Mouse (Mus musculus) neural tube, embryonic 11.5 days (tissue): Measurements from ENCODE around the gene Pygb. TPM values are rescaled to one million over a fixed set of nuclear protein-coding genes. Genes with fewer than 3 reads are reported as not detected.
A peak's percentile ranks its signal among the peaks of the same experiment; 100 is the strongest.

Source experiments
- ATAC-seq: fragments of 200-750 bp; cut with Nextera tagmentation; 2 replicates; pipeline ENCODE4 v1.8.0; 2017; ENCODE audit warnings: moderate number of reproducible peaks, mild to moderate bottlenecking, moderate TSS enrichment, moderate library complexity; ENCODE audit not compliant: insufficient read depth, low FRiP score, low TSS enrichment
- DNase-seq: peaks from one replicate; pipeline ENCODE4 v3.0.0-alpha.2; 2015; ENCODE audit warnings: low spot score
- H3K27ac ChIP-seq: fragments of 300-500 bp; sonication (generic); 2 replicates; pipeline ENCODE4 v1.5.1; 2014; ENCODE audit warnings: low read depth, mild to moderate bottlenecking, low read length
- H3K27me3 ChIP-seq: fragments of 300-500 bp; sonication (generic); 2 replicates; pipeline ENCODE4 v1.6.1; 2014; ENCODE audit warnings: mild to moderate bottlenecking, low read length, mixed read lengths; ENCODE audit not compliant: control insufficient read depth, insufficient read depth
- H3K36me3 ChIP-seq: fragments of 300-500 bp; sonication (generic); 2 replicates; pipeline ENCODE4 v1.6.1; 2014; ENCODE audit warnings: mild to moderate bottlenecking, low read length, moderate library complexity, mixed read lengths; ENCODE audit not compliant: control insufficient read depth, insufficient read depth
- H3K4me1 ChIP-seq: fragments of 300-500 bp; sonication (generic); 2 replicates; pipeline ENCODE4 v1.6.1; 2014; ENCODE audit warnings: low read length, mixed read lengths; ENCODE audit not compliant: control insufficient read depth, insufficient read depth
- H3K4me2 ChIP-seq: fragments of 300-500 bp; sonication (generic); 2 replicates; pipeline ENCODE4 v1.6.1; 2014; ENCODE audit warnings: low read depth, mild to moderate bottlenecking, moderate library complexity
- H3K4me3 ChIP-seq: fragments of 300-500 bp; sonication (generic); 2 replicates; pipeline ENCODE4 v1.5.1; 2014; ENCODE audit warnings: low read depth, low read length
- H3K9ac ChIP-seq: fragments of 300-500 bp; sonication (generic); 2 replicates; pipeline ENCODE4 v1.6.1; 2014; ENCODE audit warnings: mild to moderate bottlenecking, low read length
- H3K9me3 ChIP-seq: fragments of 300-500 bp; sonication (generic); 2 replicates; pipeline ENCODE4 v1.6.1; 2016; ENCODE audit warnings: low read length; ENCODE audit not compliant: control insufficient read depth
- WGBS: fragments of 180-500 bp; shearing (Covaris S2); extraction: QIAGEN DNeasy Blood & Tissue Kit; methylation state at CpG from one replicate; pipeline ENCODE4 v1.1.7; 2014; 5-methylcytosine and 5-hydroxymethylcytosine counted together
- polyA plus RNA-seq: library from polyadenylated mRNA; unstranded; fragments of >200 nt; fragmentation: Nextera tagmentation; extraction: Ambion mirVana; gene quantifications from 2 replicates; pipeline ENCODE4 v1.2.1, GENCODE M21; 2014

The Pygb gene
- polyA plus RNA-seq, 1 experiment from 2014 or later = 52.8 TPM

GRCm38 (mm10) chr2:150750129-150750979, 36.2 kb upstream of the Pygb start:
- DNase-seq (no peak), ATAC-seq (no peak)
- H3K9ac ChIP-seq = no peak overlapping the region
- no peak overlapping the region for H3K4me3 ChIP-seq
- 0 out of 2 replicates have a peak, but pooled peaks cover 3% of the 10 kb centered on the region for H3K4me1 ChIP-seq
- peak overlapping the region; percentile 66; the same call in 1 of the 2 replicates for H3K4me2 ChIP-seq
- H3K27me3 ChIP-seq = 0 out of 2 replicates have a peak, but pooled peaks cover 3% of the 10 kb centered on the region
- no peaks in the 10 kb centered on the region for H3K36me3 ChIP-seq
- no peaks in the 10 kb centered on the region for H3K9me3 ChIP-seq
- 84% methylated on average over 13 of the region's 13 CpGs for WGBS
- H3K27ac ChIP-seq = no peak overlapping the region

DNA sequence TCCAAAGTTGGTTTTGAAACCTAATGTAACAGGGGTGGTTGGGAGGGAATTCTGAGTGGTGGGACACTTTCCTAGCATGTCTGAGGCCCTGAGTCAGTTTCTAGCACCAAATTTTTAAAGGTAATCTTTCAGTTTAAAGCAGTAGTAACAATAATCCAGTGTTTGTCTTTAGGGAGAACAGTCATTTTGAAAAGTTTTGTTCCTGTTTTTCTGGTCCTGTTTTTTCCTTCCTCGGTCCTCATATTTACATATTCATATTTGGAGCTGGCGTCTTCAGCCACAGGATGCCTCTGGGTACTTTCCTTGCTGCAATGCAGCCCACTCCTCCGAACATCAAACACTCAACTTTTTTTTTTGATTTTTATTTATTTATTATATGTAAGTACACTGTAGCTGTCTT, 31.5 kb upstream of the Pygb start:
- H3K4me2 ChIP-seq = no peak overlapping the region
- ATAC-seq (no peak), DNase-seq (no peak)
- H3K4me1 ChIP-seq = no peaks in the 10 kb centered on the region
- no peak overlapping the region for H3K9ac ChIP-seq
- no peak overlapping the region for H3K27ac ChIP-seq
- H3K36me3 ChIP-seq = peaks cover 2% of the 10 kb centered on the region
- no peak overlapping the region for H3K4me3 ChIP-seq
- no peaks in the 10 kb centered on the region for H3K27me3 ChIP-seq
- WGBS = 91% methylated on average over 3 of the region's 3 CpGs
- H3K9me3 ChIP-seq = no peaks in the 10 kb centered on the region

GRCm38 (mm10) chr2:150761476-150761875, 25.1 kb upstream of the Pygb start:
- no peaks in the 10 kb centered on the region for H3K27me3 ChIP-seq
- H3K4me1 ChIP-seq = 0 out of 2 replicates have a peak, but pooled peaks cover 3% of the 10 kb centered on the region
- WGBS = 87% methylated on average over 7 of the region's 7 CpGs
- H3K27ac ChIP-seq = no peak overlapping the region
- no peaks in the 10 kb centered on the region for H3K9me3 ChIP-seq
- ATAC-seq (no peak), DNase-seq (no peak)
- no peak overlapping the region for H3K9ac ChIP-seq
- peaks cover 5% of the 10 kb centered on the region for H3K36me3 ChIP-seq
- no peak overlapping the region for H3K4me3 ChIP-seq
- H3K4me2 ChIP-seq = no peak overlapping the region

DNA sequence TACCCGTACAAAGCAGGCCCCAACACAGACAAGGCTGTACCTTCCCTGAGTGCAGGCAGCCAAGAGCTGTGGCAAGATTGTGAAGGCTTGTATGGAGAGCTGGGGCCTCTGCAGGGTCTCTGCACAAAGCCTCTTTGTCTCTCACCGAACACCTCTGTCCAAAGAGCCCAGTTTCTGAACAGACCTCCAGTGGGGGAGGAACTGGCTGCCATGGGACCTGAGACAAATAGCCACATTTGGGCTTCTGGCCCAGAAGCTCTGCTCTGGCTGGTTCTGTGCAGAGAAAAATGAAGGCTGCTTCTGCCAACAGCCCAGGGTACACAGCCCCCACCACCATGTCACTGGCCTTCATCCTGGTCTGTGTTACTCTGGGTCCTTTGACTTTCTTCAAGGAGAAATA, 20.9 kb upstream of the Pygb start:
- ATAC-seq (no peak), DNase-seq (no peak)
- Histone ChIP-seq H3K9me3 (no peaks in the 10 kb centered on the region), H3K4me2 (no peak overlapping the region), H3K4me1 (0 out of 2 replicates have a peak, but pooled peaks cover 3% of the 10 kb centered on the region), H3K27me3 (no peaks in the 10 kb centered on the region), H3K4me3 (no peak overlapping the region), H3K9ac (no peak overlapping the region), H3K27ac (no peak overlapping the region), H3K36me3 (peaks cover 3% of the 10 kb centered on the region; the same call in 1 of the 2 replicates)
- 63% methylated on average over 2 of the region's 2 CpGs for WGBS

- ATAC-seq = no peak
- whole genome bisulfite sequencing = 89% methylated on average over 4 of the region's 4 CpGs
- Histone ChIP-seq H3K9me3 (no peaks in the 10 kb centered on the region), H3K27me3 (no peaks in the 10 kb centered on the region), H3K4me2 (no peak overlapping the region), H3K4me3 (no peak overlapping the region), H3K9ac (no peak overlapping the region), H3K4me1 (0 out of 2 replicates have a peak, but pooled peaks cover 3% of the 10 kb centered on the region), H3K27ac (no peak overlapping the region), H3K36me3 (peaks cover 3% of the 10 kb centered on the region; the same call in 1 of the 2 replicates)
- no peak for DNase-seq
Observed at GRCm38 (mm10) chr2:150766083-150766862, 20.3 kb upstream of the Pygb start.

DNA sequence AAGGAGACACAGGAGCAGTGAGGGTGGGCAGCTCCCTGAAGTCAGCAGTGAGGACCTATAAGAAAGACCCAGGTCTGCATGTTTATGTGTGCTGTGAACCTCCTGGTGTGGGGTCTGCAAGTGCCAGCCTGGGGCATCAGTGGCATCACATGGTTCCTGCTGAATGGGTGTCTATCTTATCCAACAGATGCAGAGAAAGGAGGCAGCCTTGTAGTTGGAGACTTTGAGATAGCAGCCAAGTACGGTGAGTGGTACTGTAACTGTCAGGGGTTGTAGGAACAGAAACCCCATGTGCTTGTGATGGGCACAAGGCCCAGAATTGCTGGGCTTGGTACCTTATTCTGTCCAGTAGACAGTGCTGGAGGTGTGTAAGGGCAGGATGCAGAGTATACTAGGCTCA, 17.9 kb upstream of the Pygb start:
- WGBS = 95% methylated on average over 1 of the region's 1 CpGs

DNA sequence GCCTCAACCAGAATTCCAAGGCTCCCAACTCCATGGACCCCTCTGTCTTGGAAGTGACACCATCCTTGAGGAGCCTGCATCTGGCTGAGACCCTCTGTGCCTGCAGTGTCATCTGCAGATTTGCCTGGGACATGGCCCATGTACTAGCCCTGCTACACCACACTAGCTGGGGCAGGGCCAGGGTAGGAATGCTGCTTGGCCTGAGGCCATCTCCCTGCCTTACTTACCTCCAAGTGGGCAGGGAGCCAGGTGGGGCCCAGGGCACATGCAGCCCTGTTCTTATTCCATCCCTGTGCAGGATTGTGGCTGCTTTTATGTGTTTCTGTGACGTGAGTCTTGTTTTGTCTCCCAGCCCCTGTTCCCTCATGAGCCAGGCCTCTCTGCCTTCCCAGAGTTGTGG, 15.8 kb upstream of the Pygb start:
- Histone ChIP-seq H3K4me1 (no peaks in the 10 kb centered on the region), H3K9ac (no peak overlapping the region), H3K4me3 (no peak overlapping the region), H3K36me3 (peaks cover 3% of the 10 kb centered on the region; the same call in 1 of the 2 replicates), H3K9me3 (no peaks in the 10 kb centered on the region), H3K27me3 (no peaks in the 10 kb centered on the region), H3K27ac (no peak overlapping the region), H3K4me2 (no peak overlapping the region)
- WGBS = 89% methylated on average over 1 of the region's 1 CpGs
- DNase-seq = no peak
- ATAC-seq = no peak

More for the DNA sequence above, 17.9 kb upstream of the Pygb start:
- no peak overlapping the region for H3K4me3 ChIP-seq
- H3K9ac ChIP-seq = no peak overlapping the region
- no peaks in the 10 kb centered on the region for H3K9me3 ChIP-seq
- H3K36me3 ChIP-seq = peaks cover 3% of the 10 kb centered on the region; the same call in 1 of the 2 replicates
- H3K27ac ChIP-seq = no peak overlapping the region
- H3K4me2 ChIP-seq = no peak overlapping the region
- no peaks in the 10 kb centered on the region for H3K27me3 ChIP-seq
- ATAC-seq = no peak
- no peak for DNase-seq
- 0 out of 2 replicates have a peak, but pooled peaks cover 3% of the 10 kb centered on the region for H3K4me1 ChIP-seq

DNA sequence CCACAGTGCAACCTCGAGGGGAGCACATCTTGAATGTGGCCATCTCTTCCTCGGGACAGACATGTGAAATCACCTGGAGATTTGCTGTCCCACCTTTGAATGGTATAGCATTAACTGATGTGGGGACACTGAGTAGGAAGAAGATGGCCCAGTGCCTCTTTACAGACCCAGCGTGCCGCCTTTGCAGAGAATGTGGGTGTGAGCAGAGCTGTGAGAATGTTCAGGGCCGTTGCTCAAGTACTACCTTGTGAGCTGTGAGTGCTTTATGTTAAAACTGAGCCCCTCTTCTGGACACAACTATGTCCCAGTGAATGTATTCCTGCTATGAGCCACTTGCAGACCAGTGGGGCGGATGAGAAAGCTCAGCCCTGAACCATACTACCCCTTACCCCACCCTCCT, 15.4 kb upstream of the Pygb start:
- Histone ChIP-seq H3K4me2 (no peak overlapping the region), H3K36me3 (peaks cover 3% of the 10 kb centered on the region; the same call in 1 of the 2 replicates), H3K4me1 (no peaks in the 10 kb centered on the region), H3K9ac (no peak overlapping the region), H3K27me3 (no peaks in the 10 kb centered on the region), H3K9me3 (no peaks in the 10 kb centered on the region), H3K4me3 (no peak overlapping the region), H3K27ac (no peak overlapping the region)
- 91% methylated on average over 6 of the region's 6 CpGs for WGBS
- DNase-seq = no peak
- no peak for ATAC-seq
